Mouse (Mus musculus) kidney, adult 2 months (tissue): ENCODE data around the gene Actn2.

Experiments used
- CTCF ChIP-seq: fragments of 200-500 bp; conservative IDR thresholded peaks from 2 replicates; pipeline ENCODE4 v1.5.1; 2011; ENCODE audit warnings: low read depth, mild to moderate bottlenecking, control low read depth, low read length, moderate library complexity, mixed read lengths; ENCODE audit not compliant: insufficient read depth, insufficient read length
- POLR2A ChIP-seq: fragments of 200-500 bp; IDR thresholded peaks from one replicate; pipeline ENCODE4 v1.6.1; 2011; ENCODE audit warnings: low read depth, low read length, control low read depth

GRCm38 (mm10) chr13:12293810-12294209, 46.8 kb downstream of the Actn2 start:
- TF ChIP-seq CTCF (no peak), POLR2A (no peak)
